Mouse (Mus musculus) spleen, postnatal 4 days (tissue): ENCODE measurements around the gene Cntn5.
"Not testable (repeated sequence)": the region's sequence is repeated elsewhere in the genome, so short reads cannot be mapped to it uniquely, and the experiment has no call there.

Experiments used
- DNase-seq, 2 experiments: peaks; one replicate each; pipeline ENCODE4 v3.0.0; 2022; ENCODE audit warnings: low spot score in 2 of 2

Cntn5 gene

DNA sequence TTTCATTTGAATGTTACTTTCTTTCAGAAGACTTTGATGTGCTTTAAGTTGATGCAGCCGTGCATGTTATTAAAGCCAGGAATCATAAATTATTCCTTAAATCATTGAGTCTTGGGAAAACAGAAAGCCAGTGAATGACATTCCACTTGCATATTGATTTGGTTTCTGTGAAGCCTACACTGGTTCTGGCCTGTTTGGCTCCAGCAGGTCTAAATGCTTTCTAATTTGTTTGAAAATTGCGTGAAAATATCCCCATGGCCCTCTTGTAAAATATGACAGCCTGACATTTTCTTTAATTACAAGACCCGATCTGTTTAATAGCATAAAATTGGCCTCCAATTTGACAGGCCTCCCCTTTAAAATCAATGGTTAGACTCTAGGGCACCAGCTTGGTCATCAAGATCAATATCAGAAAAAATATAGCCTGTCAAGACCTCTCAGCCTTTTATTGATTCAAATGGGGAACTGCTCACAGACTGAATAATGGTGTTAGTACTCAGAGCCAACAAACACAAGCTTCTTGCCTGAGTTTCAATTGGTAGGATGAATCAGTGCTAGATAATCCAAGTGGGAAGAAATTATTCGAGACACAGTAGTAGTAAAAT, 247.3 kb downstream of the Cntn5 start:
- DNase-seq = no peak

- no peak for DNase-seq
Observed at GRCm38 (mm10) chr9:10650632-10651031, 253.9 kb downstream of the Cntn5 start.

DNA sequence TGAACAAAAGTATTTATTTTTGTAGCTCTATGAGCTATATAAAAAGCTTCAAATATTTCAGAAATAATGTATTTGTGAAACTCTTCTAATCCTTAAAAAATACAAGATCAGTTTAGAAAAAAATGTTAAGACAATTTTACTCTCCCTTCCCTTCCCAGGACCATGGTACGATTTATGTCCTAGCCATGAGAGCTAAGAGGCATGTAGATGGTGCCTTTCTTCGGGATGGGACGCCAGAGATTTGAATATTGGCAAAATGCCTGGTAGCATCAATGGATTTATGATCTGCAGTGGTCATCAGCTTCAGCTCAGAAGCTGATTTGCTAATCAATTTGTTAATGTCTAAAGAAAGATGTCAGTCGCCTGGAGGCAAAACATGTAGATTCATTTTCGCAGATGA, 258.6 kb downstream of the Cntn5 start:
- no peak for DNase-seq

DNA sequence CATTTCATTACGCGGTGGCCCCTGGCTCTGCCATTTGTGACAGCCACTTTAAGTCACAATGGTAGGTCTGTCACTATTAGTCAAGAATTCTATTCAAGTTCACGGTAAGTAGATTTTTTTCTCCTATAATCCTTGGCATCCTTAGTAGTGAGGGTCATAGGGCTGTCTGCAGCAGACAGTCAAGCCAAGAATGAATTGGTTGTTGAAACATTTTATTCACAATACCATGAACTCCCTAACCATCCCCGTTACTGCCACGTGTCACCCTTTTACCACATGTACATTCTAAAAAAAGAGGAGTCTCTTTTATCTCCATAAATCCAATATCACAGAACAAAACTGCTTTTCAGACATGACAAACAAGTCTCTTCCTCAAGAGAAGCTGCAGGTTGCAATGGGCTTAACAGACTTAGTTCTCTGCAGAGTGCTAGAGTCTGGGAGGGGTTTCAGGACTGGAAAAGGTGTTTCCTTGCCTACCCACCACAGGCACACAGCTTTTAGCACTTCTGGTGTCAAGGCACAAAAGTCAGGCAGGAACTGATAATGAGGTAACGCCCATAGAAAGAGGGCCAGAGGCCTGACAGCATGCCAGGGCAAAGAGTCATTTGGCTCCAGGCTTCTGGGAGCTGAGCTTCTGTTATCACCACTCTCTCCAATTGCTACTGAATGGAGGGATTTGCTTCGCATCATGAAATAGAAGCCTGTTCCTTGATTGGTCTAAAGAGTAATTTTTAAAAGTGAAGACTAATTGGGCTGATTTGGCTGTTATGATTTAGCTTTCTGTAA, 259.3 kb downstream of the Cntn5 start:
- DNase-seq = no peak

DNA sequence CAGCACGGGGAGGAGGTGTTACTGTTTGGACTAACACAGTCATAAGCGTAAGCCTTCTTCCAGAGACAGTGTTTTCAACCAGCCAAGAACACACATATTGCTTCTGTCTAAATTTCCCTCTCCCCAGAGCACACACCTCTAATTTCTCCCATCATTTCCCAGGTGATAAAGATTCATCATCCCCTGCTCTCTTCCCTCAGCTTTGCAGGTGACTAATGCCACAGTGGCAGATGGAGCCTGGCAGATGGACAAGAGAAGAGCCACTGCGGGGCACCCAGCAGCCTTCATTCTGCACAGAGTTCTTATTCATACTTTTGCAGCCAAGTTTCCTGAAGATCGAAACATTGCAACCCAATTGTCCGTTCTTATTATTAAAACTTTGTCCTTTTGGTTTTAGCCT, 286.5 kb downstream of the Cntn5 start:
- DNase-seq = no peak

- no peak for DNase-seq
Observed at GRCm38 (mm10) chr9:10575346-10576241, 329.0 kb downstream of the Cntn5 start.

DNA sequence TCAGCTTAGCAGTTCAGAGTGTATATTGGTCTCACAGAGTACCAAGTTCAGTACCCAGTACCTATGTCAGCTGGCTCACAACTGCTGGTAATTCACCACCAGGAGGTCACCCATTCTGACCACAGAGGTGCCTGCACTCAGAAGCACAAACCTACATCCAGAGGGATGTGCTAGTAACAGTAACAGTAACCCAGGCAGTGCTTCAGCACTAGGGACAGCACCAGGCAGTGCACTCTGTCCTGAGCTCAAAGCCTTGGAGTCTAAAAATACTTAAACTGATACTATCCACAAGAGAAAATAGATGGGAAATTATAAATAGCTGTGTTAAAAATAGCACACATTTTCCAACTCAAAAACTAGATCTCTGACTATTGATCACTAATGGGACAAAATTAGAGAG, 334.7 kb downstream of the Cntn5 start:
- no peak for DNase-seq

DNA sequence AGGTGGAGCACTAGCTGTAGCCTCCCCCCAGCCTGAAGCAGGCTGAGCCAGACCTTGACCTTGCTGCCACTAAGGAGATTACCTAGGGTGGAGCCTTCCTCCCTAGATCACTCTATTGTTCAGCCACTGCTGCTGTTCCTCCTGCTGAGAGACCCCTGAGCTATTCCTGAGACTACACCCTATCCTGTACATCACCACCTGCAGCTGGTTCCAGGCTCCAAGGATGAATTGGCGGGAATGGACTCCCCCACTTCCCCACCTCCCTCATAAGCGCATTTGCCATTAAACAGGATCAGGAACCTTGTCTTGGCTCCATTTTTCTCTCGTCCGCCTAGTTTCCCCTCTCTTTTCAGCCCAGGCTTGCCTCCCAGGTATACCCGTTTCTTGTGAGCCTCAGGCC, 363.7 kb downstream of the Cntn5 start:
- DNase-seq = not testable (repeated sequence)

- no peak for DNase-seq
Observed at GRCm38 (mm10) chr9:10532248-10532647, 372.3 kb downstream of the Cntn5 start.

GRCm38 (mm10) chr9:10531087-10531486, 373.5 kb downstream of the Cntn5 start:
- DNase-seq = no peak

DNA sequence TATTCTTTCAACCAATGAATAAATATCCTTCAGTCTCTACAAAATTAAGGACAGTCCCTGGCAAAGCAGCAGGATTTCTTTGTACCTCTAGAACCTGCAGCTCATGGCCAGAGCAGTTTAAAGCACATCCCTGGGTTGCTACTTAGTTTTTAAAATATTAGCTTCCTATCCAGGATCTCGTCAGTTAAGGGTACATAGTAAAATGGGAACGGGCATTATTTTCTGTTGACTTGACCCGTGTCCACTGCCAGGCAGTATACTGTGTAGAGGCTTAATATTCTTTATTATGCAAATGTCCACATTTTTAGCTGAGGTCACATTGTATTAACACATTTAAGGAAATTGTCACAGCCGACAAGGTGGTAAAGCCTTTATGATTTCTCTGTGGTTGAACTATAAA, 375.0 kb downstream of the Cntn5 start:
- no peak for DNase-seq

DNA sequence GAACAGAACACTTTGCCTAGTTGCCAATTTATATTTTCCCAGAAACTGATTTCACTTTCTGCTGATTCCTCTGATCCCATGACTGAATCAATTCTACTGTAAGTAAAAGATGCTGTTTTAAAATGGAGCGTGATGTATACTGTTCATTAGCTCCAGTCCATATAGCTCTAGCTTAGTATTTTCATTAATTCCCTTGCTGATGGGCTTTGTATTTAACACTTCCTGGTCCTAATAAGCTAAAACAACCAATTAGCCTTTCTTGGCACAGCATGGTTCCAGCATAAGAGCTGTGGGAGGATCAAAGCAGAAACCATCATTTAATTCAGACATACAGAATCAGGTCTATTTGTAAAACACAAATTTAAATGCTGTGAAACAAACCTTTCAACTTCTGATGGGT, 375.5 kb downstream of the Cntn5 start:
- no peak for DNase-seq

GRCm38 (mm10) chr9:10528692-10529091, 375.9 kb downstream of the Cntn5 start:
- DNase-seq = no peak

GRCm38 (mm10) chr9:10525915-10526667, 378.5 kb downstream of the Cntn5 start:
- no peak for DNase-seq

DNA sequence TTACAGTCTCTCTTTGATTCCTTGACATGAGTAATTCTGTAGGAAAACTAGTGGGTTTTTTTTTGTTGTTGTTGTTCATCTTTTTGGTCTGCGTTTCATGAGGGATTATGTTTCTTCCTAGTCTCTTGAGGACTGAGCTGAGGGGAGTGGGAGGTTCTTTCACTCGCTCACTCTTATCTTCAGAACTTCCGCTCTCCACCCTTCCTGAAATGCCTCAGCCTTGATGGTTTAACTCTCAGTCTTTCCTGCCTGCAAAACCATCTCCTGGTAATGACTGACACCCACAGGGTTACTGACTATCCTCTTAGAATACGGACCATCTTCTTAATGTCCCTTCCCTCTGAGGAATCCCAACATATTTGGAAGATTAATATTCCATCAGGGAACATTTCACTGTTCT, 382.0 kb downstream of the Cntn5 start:
- no peak for DNase-seq

DNA sequence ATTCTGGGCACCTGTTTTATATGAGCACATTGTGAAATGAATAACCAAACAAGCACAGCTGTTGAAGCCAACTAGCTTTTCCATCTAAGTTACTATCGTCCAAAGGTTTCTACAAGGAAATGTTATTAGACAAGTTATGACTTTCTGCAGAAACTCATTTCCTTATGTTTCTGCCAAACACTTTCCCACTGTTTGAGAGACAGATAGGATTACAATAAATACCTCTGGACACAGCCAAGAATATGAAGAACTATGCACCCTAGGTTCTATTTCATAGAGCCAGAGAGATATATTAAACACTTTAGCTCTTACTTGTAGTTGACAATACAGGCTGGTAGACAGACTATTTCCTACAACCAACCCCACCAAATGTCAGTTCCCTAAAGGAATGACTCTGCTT, 383.5 kb downstream of the Cntn5 start:
- DNase-seq = no peak

- no peak for DNase-seq
Observed at GRCm38 (mm10) chr9:10492243-10492642, 412.3 kb downstream of the Cntn5 start.

- no peak for DNase-seq
Observed at GRCm38 (mm10) chr9:10471484-10472125, 433.0 kb downstream of the Cntn5 start.

DNA sequence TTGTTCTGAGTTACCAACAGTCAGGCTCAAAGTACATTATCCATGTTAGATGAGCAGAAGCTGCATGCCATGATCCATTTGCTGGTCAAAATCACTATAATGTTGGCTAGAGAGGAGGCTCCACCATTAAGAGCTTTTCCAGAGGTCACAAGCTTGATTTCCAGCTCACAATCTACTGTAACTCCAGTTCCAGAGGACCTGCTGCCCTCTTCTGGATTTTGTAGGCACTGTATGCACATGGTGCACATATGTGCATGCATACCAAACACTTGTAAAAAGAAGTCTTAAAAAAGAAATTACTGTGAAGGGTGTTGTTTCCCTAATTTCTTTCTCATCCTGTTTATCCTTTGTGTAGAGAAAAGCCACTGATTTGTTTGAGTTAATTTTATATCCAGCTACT, 439.8 kb downstream of the Cntn5 start:
- no peak for DNase-seq

DNA sequence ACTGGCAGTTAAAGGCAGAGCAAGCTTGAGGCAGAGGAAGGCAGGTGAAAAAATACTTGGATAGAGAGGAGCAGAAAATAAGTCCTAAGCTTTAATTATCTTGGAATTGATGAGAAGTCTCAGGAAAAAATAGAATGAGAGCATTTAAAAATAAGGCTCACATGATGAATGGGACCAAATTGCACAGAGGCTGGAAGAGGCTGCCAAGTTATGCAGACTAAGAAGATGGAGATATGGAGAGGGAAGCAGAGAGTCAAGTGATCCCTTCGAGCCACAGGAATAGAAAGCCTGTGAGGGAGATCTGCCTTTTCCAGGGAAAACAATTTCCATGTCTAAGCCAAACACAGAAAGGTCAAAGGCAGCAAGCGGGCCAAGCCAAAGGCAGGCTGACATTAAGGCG, 446.7 kb downstream of the Cntn5 start:
- DNase-seq = no peak

DNA sequence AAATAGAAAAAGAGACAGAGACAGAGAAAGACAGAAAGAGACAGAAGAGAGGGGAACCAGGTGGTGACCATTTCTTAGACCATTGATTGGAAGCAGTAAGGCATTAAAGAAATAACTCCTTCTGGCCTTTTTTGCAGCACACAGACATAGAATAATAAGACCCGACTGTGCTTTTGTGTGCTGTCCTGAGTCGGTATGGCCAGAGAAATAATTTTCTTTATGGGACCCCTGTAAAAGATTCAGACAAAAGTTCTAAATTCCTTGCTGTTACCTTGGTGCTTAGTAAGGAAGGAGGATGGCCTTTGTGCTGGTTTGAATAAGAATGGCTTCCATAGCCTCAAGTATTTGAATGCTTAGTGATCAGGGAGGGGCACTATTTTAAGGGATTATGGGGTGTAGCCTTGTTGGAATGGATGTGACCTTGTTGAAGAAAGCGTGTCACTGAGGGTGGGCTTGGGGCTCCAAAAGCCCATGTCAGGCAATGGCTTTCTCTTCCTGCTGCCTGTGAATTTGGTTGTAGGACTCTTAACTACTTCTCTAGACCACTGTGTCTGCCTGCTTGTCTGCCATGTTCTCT, 455.5 kb downstream of the Cntn5 start:
- no peak for DNase-seq
